Mouse (Mus musculus) lung, postnatal 0 days (tissue): ENCODE data around the gene C2cd4a. TPM values are rescaled to one million over a fixed set of nuclear protein-coding genes. Genes with fewer than 3 reads are reported as not detected.
A peak's percentile ranks its signal among the peaks of the same experiment; 100 is the strongest.

Source experiments
- ATAC-seq: fragments of 200-750 bp; cut with Nextera tagmentation; 2 replicates; pipeline ENCODE4 v1.8.0; 2017; ENCODE audit warnings: moderate library complexity
- DNase-seq: peaks from one replicate; pipeline ENCODE4 v3.0.0-alpha.2; 2016; ENCODE audit warnings: low spot score
- H3K27ac ChIP-seq: fragments of 300-500 bp; sonication (generic); 2 replicates; pipeline ENCODE4 v1.5.1; 2014; ENCODE audit warnings: antibody characterized with exemption, mild to moderate bottlenecking, low read length, mixed read lengths
- H3K27me3 ChIP-seq: fragments of 300-500 bp; sonication (generic); replicated peaks from 2 replicates; pipeline ENCODE4 v1.6.1; 2014; ENCODE audit warnings: low read length, mixed read lengths; ENCODE audit not compliant: insufficient read depth
- H3K36me3 ChIP-seq: fragments of 300-500 bp; sonication (generic); 2 replicates; pipeline ENCODE4 v1.6.1; 2014; ENCODE audit warnings: low read length, mixed read lengths; ENCODE audit not compliant: insufficient read depth
- H3K4me1 ChIP-seq: fragments of 300-500 bp; sonication (generic); 2 replicates; pipeline ENCODE4 v1.6.1; 2014; ENCODE audit warnings: antibody characterized with exemption, low read depth, low read length, mixed read lengths; ENCODE audit not compliant: insufficient read depth
- H3K4me2 ChIP-seq: fragments of 300-500 bp; sonication (generic); replicated peaks from 2 replicates; pipeline ENCODE4 v1.6.1; 2014; ENCODE audit warnings: low read depth, mild to moderate bottlenecking, low read length, moderate library complexity, mixed read lengths
- H3K4me3 ChIP-seq: fragments of 300-500 bp; sonication (generic); 2 replicates; pipeline ENCODE4 v1.5.1; 2014; ENCODE audit warnings: low read depth, low read length
- H3K9ac ChIP-seq: fragments of 300-500 bp; sonication (generic); replicated peaks from 2 replicates; pipeline ENCODE4 v1.6.1; 2014; ENCODE audit warnings: low read depth, mild to moderate bottlenecking
- H3K9me3 ChIP-seq: fragments of 300-500 bp; sonication (generic); 2 replicates; pipeline ENCODE4 v1.6.1; 2016; ENCODE audit warnings: low read length, mixed read lengths
- CTCF ChIP-seq: IDR thresholded peaks from 2 replicates; pipeline ENCODE4 v1.5.1; 2016; ENCODE audit warnings: antibody characterized with exemption, mild to moderate bottlenecking
- EP300 ChIP-seq: IDR thresholded peaks from 2 replicates; pipeline ENCODE4 v1.6.1; 2016; ENCODE audit warnings: antibody characterized with exemption, mild to moderate bottlenecking, control low read depth
- WGBS: fragments of 180-500 bp; shearing (Covaris S2); extraction: QIAGEN DNeasy Blood & Tissue Kit; methylation state at CpG from one replicate; pipeline ENCODE4 v1.1.7; 2014; 5-methylcytosine and 5-hydroxymethylcytosine counted together
- polyA plus RNA-seq: library from polyadenylated mRNA; unstranded; fragments of >200 nt; fragmentation: Nextera tagmentation; extraction: Ambion mirVana; gene quantifications from 2 replicates; pipeline ENCODE4 v1.2.1, GENCODE M21; 2015

Gene C2cd4a
- polyA plus RNA-seq, 1 experiment from 2014 or later = 0.47 TPM

- no peaks in the 10 kb centered on the region for H3K36me3 ChIP-seq
- peak within 1 kb of the TSS; percentile 92 for H3K4me3 ChIP-seq
- H3K9ac ChIP-seq = peak within 1 kb of the TSS; percentile 70
- no peaks in the 10 kb centered on the region for H3K9me3 ChIP-seq
- H3K27ac ChIP-seq = peak within 1 kb of the TSS; percentile 71; the same call in 1 of the 2 replicates
- ATAC-seq (peak; percentile 96), DNase-seq (peak; percentile 90)
- under 1% methylated on average over 50 of the region's 53 CpGs for WGBS
- TF ChIP-seq CTCF (no peak; the same call in 1 of the 2 replicates), EP300 (no peak)
- H3K4me1 ChIP-seq = peaks cover 3% of the 10 kb centered on the region; the same call in 1 of the 2 replicates
- H3K4me2 ChIP-seq = peak within 1 kb of the TSS; percentile 84
- no peaks in the 10 kb centered on the region for H3K27me3 ChIP-seq
Measured at GRCm38 (mm10) chr9:67839981-67840859, 8.1 kb upstream of the C2cd4a start, which contains the start of gene Vps13c. Gene Vps13c, plus strand, starts transcription at chr9:67840396.

GRCm38 (mm10) chr9:67837311-67837710 is 5.2 kb upstream of the C2cd4a start:
- TF ChIP-seq EP300 (no peak), CTCF (no peak)
- ATAC-seq = no peak
- no peaks in the 10 kb centered on the region for H3K9me3 ChIP-seq

GRCm38 (mm10) chr9:67834535-67834934 is 2.4 kb upstream of the C2cd4a start:
- DNase-seq (no peak), ATAC-seq (no peak)
- Histone ChIP-seq H3K4me1 (peaks cover 7% of the 10 kb centered on the region; the same call in 1 of the 2 replicates), H3K27ac (no peak overlapping the region), H3K4me3 (no peak overlapping the region), H3K27me3 (0 out of 2 replicates have a peak, but pooled peaks cover 6% of the 10 kb centered on the region), H3K4me2 (no peak overlapping the region), H3K9me3 (no peaks in the 10 kb centered on the region), H3K36me3 (no peaks in the 10 kb centered on the region), H3K9ac (no peak overlapping the region)
- 67% methylated on average over 5 of the region's 5 CpGs for WGBS
- TF ChIP-seq EP300 (no peak), CTCF (no peak)

More at GRCm38 (mm10) chr9:67837311-67837710, 5.2 kb upstream of the C2cd4a start:
- H3K4me1 ChIP-seq = no peaks in the 10 kb centered on the region; the same call in 1 of the 2 replicates
- no peak overlapping the region for H3K27ac ChIP-seq
- H3K4me2 ChIP-seq = no peak overlapping the region
- H3K36me3 ChIP-seq = no peaks in the 10 kb centered on the region
- H3K4me3 ChIP-seq = no peak overlapping the region
- H3K27me3 ChIP-seq = no peaks in the 10 kb centered on the region
- H3K9ac ChIP-seq = no peak overlapping the region
- DNase-seq = no peak
- WGBS = 79% methylated on average over 2 of the region's 2 CpGs

GRCm38 (mm10) chr9:67831359-67832045 is 628 bp downstream of the C2cd4a start:
- Histone ChIP-seq H3K4me3 (peak overlapping the region; percentile 50), H3K9me3 (no peaks in the 10 kb centered on the region), H3K4me2 (peak overlapping the region; percentile 88), H3K9ac (no peak overlapping the region), H3K36me3 (no peaks in the 10 kb centered on the region), H3K4me1 (peaks cover 7% of the 10 kb centered on the region; the same call in 1 of the 2 replicates), H3K27me3 (0 out of 2 replicates have a peak, but pooled peaks cover 14% of the 10 kb centered on the region), H3K27ac (no peak overlapping the region)
- WGBS = under 1% methylated on average over 29 of the region's 57 CpGs
- DNase-seq (no peak), ATAC-seq (peak; percentile 37)
- TF ChIP-seq CTCF = no peak

GRCm38 (mm10) chr9:67830411-67831358 is 1.4 kb downstream of the C2cd4a start:
- no peak overlapping the region for H3K9ac ChIP-seq
- peak; percentile 82 for ATAC-seq
- peaks cover 7% of the 10 kb centered on the region; the same call in 1 of the 2 replicates for H3K4me1 ChIP-seq
- H3K36me3 ChIP-seq = no peaks in the 10 kb centered on the region
- H3K4me3 ChIP-seq = peak overlapping the region; percentile 50
- WGBS = 9% methylated on average over 17 of the region's 84 CpGs
- H3K4me2 ChIP-seq = peak overlapping the region; percentile 88
- 0 out of 2 replicates have a peak, but pooled peaks cover 14% of the 10 kb centered on the region for H3K27me3 ChIP-seq
- TF ChIP-seq CTCF (peak; percentile 14; the same call in 1 of the 2 replicates), EP300 (no peak)
- H3K9me3 ChIP-seq = no peaks in the 10 kb centered on the region
- peak; percentile 49 for DNase-seq
- no peak overlapping the region for H3K27ac ChIP-seq
